Mouse (Mus musculus): ENCODE measurements around the gene Foxred2.

DNA sequence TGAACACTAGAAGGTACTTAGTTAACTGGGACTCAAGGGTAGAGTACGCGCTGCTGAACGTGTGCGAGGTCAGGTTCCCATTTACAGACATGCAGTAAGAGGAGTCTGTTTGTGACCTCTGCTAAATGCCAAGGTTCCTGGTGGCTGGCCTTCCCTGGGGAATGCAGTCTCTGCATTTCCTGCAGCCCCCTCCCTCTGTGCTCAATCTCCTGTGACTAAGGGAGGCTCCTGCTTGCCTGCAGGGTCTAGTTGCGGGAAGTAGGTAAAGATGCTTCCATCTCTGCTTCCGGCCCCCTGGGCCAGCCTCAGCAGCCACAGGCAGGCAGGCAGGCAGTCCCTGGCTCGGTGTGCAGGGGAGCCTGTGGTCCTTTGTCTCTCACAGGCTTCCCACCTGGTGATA lies 43.9 kb downstream of the Foxred2 start:
- no peak for TF ChIP-seq CTCF (IDR thresholded peaks at IDR 0.05; ENCODE audit: low read depth)
- no peak for TF ChIP-seq EP300 (IDR thresholded peaks at IDR 0.05; ENCODE audit: low read depth)

All from liver, postnatal 0 days (tissue).